Mouse (Mus musculus): ENCODE results near the gene Dlx4.

Gene Dlx4

GRCm38 (mm10) chr11:95142980-95143575 is 3.0 kb downstream of the Dlx4 start:
- no peak for DNase-seq (ENCODE audit: low read depth, low spot score)

- DNase-seq (ENCODE audit: low read depth, low spot score), result no peak
Measured at GRCm38 (mm10) chr11:95142258-95142657, 3.8 kb downstream of the Dlx4 start.

DNA sequence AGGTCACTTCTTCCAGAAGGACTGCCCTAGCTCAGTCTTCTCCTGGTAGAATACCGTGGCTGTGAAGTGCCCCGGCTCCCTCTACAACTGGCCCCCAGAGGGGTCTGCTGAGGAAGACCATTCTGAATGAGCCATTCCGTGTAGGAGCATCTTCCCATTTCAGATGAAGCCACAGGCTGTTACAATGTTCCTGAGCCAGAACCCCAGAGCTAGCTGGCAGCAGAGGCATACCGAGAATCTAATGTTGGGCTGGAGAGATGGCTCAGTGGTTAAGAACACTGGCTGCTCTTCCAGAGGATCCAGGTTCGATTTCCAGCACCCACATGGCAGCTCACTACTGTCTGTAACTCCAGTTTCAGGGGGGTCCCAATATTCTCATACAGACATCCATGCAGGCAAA is 6.2 kb downstream of the Dlx4 start:
- DNase-seq (ENCODE audit: low read depth, low spot score), result no peak

GRCm38 (mm10) chr11:95137281-95137680 is 8.8 kb downstream of the Dlx4 start:
- DNase-seq (ENCODE audit: low read depth, low spot score), result no peak

GRCm38 (mm10) chr11:95133321-95133720 is 12.7 kb downstream of the Dlx4 start:
- DNase-seq (ENCODE audit: low read depth, low spot score), result no peak

- no peak for DNase-seq (ENCODE audit: low read depth, low spot score)
Measured at GRCm38 (mm10) chr11:95130668-95131252, 15.3 kb downstream of the Dlx4 start.

GRCm38 (mm10) chr11:95128359-95128758 is 17.7 kb downstream of the Dlx4 start:
- DNase-seq (ENCODE audit: low read depth, low spot score), result no peak

GRCm38 (mm10) chr11:95126272-95127245 is 19.5 kb downstream of the Dlx4 start:
- DNase-seq (ENCODE audit: low read depth, low spot score), result no peak

GRCm38 (mm10) chr11:95125366-95125948 is 20.6 kb downstream of the Dlx4 start:
- no peak for DNase-seq (ENCODE audit: low read depth, low spot score)

DNA sequence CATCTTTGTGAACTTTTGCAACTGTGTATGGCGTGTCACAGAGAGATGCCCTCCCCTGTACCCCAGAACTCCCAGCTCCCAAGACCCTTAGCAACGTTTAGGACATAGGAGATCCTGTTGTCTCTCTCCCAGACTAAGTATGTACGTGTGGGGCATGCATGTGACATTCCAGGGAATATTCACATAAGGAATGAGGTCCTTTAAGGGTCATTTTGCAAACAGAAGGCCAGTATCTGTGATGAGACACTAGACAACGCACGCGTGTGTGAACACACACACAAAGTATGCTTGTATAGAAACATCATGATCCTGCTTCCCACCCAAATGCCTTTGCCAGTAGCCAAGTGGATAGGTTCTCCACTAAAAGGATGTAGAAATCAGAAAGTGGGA is 24.0 kb downstream of the Dlx4 start:
- no peak for DNase-seq (ENCODE audit: low read depth, low spot score)

- no peak for DNase-seq (ENCODE audit: low read depth, low spot score)
Measured at GRCm38 (mm10) chr11:95121161-95122099, 24.6 kb downstream of the Dlx4 start.

DNA sequence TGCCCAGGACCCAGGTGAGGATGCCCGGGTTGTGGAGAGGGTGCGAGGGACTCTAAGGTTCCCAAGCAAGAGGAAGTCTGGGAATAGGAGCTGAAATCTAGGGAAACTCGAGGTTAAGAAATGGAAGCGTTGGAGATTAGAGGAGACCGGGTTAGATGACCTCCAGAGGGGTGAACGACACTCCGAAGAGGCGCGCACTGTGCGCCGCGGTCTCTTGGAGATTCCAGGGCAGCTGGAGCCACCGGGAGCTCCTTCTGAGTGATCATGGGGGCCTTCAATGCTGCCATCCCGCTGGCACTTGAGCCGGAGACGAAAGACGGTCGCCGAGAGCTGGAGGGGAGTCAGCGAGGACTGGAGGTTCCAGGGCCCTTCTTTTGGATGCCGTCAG is 25.4 kb downstream of the Dlx4 start:
- no peak for DNase-seq (ENCODE audit: low read depth, low spot score)

GRCm38 (mm10) chr11:95119990-95120632 is 26.0 kb downstream of the Dlx4 start, which contains the start of gene Dlx3:
Gene Dlx3, plus strand, starts transcription at chr11:95120119.
- DNase-seq (ENCODE audit: low read depth, low spot score), result no peak

DNA sequence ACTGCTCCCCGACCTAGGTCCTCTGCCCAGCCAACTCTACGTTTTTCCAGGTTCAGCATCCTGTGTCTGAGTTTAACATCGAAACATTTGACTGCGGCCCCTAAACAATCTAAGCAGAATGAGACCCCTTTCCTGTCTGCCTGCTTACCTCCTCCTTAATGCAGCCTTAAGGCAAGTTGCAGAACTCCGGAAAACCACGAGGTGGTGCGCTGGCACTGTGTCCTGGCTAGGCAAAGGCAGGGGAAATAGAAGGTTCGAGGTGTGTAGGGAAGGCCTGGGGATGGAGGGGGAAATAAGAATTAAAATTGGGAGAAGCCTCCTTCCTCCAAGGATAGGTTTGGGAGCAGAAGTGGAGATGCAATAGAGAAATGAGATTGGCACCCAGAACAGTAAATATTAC is 27.6 kb downstream of the Dlx4 start:
- peak; percentile 18 for DNase-seq (ENCODE audit: low read depth, low spot score)

DNA sequence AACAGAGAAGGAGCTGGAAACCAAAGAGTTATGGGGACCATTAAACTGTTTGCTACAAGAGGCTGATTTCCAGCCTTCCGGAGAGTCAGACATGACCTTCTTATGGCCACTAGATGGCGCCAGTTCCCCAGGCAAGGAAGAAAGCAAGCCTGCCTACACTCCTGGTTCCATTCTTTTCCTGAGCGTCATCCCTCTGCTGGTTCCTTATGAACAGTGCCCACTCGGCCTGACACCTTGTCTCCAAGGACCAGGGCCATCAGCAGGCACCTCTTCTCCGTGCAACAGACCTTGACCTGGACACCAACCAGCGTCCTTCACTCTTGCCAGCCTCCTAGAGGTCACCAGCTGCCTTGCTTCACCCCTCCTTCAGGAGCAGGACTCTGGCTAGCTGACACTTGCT is 29.0 kb downstream of the Dlx4 start:
- peak; percentile 65 for DNase-seq (ENCODE audit: low read depth, low spot score)

- DNase-seq (ENCODE audit: low read depth, low spot score), result no peak
Measured at GRCm38 (mm10) chr11:95110081-95110480, 36.0 kb downstream of the Dlx4 start.

DNA sequence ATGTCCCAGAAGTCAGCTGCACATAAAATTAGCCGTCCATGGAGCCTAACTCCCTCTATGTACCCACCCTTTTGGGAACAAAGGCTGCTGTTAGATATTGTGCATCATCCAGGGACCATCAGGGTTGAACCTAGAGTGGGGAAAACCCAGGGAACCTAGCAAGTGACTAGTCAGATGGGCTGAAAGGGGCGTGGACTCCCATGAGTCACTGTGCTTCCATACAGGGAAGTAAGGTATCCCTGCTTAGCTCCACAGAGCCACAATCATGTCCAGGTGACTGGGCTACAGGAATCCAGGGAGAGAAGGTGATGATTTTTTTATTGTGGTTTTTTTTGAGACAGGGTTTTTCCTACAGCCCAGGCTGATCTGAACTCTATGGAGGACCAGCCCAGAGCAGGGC is 37.1 kb downstream of the Dlx4 start:
- no peak for DNase-seq (ENCODE audit: low read depth, low spot score)

- DNase-seq (ENCODE audit: low read depth, low spot score), result peak; percentile 57
Measured at GRCm38 (mm10) chr11:95106440-95107236, 39.4 kb downstream of the Dlx4 start.

GRCm38 (mm10) chr11:95105274-95105874 is 40.7 kb downstream of the Dlx4 start:
- DNase-seq (ENCODE audit: low read depth, low spot score), result no peak

Data from CD4-positive helper T cell, adult 2 months (primary cell).